Mouse (Mus musculus) adrenal gland, postnatal 25 days (tissue): ENCODE measurements around the gene Ahdc1. TPM values are rescaled to one million over a fixed set of nuclear protein-coding genes. Genes with fewer than 3 reads are reported as not detected.

Experiments used
- DNase-seq: peaks from one replicate; pipeline ENCODE4 v3.0.0; 2021; ENCODE audit warnings: mixed read lengths
- total RNA-seq: library from RNA; stranded (reverse); gene quantifications from 2 replicates; pipeline ENCODE4 v1.2.3, GENCODE M21; 2021

Ahdc1 gene
- total RNA-seq, 1 experiment from 2014 or later = 91.4 TPM

- no peak for DNase-seq
These were observed 116.0 kb downstream of the Ahdc1 start for GRCm38 (mm10) chr4:133127079-133127478.

Other genes starting within 250 kb of the Ahdc1 start
- gene Rpa2, start 242.9 kb upstream of the Ahdc1 start, total RNA-seq = 17.7 and 19.4 TPM in 2 replicates
- 0.48 and 1.4 TPM in 2 replicates for gene Themis2, start 214.9 kb upstream of the Ahdc1 start, total RNA-seq
- gene Ppp1r8, start 168.1 kb upstream of the Ahdc1 start, total RNA-seq = 46.7 and 51.5 TPM in 2 replicates
- 56.4 and 57.6 TPM in 2 replicates for gene Stx12, start 126.8 kb upstream of the Ahdc1 start, total RNA-seq
- gene Fam76a, start 88.7 kb upstream of the Ahdc1 start, total RNA-seq = 35.3 and 36.6 TPM in 2 replicates
- 0.33 TPM in 1 of 2 replicates, not detected in the other for gene Fgr, start 37.2 kb upstream of the Ahdc1 start, total RNA-seq
- gene Wasf2, start 119.2 kb downstream of the Ahdc1 start, total RNA-seq = 107 and 137 TPM in 2 replicates
- gene Cd164l2, start 200.9 kb downstream of the Ahdc1 start, total RNA-seq = 1.4 and 1.5 TPM in 2 replicates
- not detected in 2 replicates for gene Gpr3, start 201.3 kb downstream of the Ahdc1 start, total RNA-seq
- 15.7 and 20.1 TPM in 2 replicates for gene Map3k6, start 229.6 kb downstream of the Ahdc1 start, total RNA-seq